Mouse (Mus musculus) cerebral cortex, adult 2 months (tissue): ENCODE measurements around the gene Ccdc125.

Source experiments
- WGBS: fragments of 180-500 bp; shearing (Covaris S2); methylation state at CpG from one replicate; pipeline ENCODE4 v1.1.7; 2018; 5-methylcytosine and 5-hydroxymethylcytosine counted together

Ccdc125 gene

GRCm38 (mm10) chr13:100669291-100670022 lies at the start of gene Ccdc125:
Gene Ccdc125 (plus strand): TSS chr13:100669717.
- WGBS: under 1% methylated on average over 44 of the region's 44 CpGs

GRCm38 (mm10) chr13:100622241-100622640 lies 47.3 kb upstream of the Ccdc125 start:
- WGBS: 85% methylated on average over 4 of the region's 4 CpGs

- 92% methylated on average over 3 of the region's 3 CpGs for WGBS
Measured at GRCm38 (mm10) chr13:100634106-100634691, 35.3 kb upstream of the Ccdc125 start.

GRCm38 (mm10) chr13:100642471-100643209 lies 26.9 kb upstream of the Ccdc125 start:
- 83% methylated on average over 4 of the region's 4 CpGs for WGBS

- WGBS: 94% methylated on average over 8 of the region's 8 CpGs
Measured at GRCm38 (mm10) chr13:100648223-100648622, 21.3 kb upstream of the Ccdc125 start.

GRCm38 (mm10) chr13:100650550-100651438 lies 18.7 kb upstream of the Ccdc125 start, which contains the start of the genes Ak6 and Rad17:
Gene Ak6 (plus strand): TSS chr13:100650979.
Gene Rad17 (minus strand): TSS chr13:100651051.
- WGBS: under 1% methylated on average over 72 of the region's 73 CpGs

GRCm38 (mm10) chr13:100651439-100652186 lies 17.9 kb upstream of the Ccdc125 start, which contains the start of gene Taf9:
Gene Taf9 (plus strand): TSS chr13:100651579.
- 1% methylated on average over 56 of the region's 63 CpGs for WGBS

GRCm38 (mm10) chr13:100658091-100658490 lies 11.4 kb upstream of the Ccdc125 start:
- 91% methylated on average over 5 of the region's 5 CpGs for WGBS

GRCm38 (mm10) chr13:100659864-100660456 lies 9.6 kb upstream of the Ccdc125 start:
- 42% methylated on average over 4 of the region's 4 CpGs for WGBS

GRCm38 (mm10) chr13:100670181-100670741 lies 744 bp downstream of the Ccdc125 start:
- 61% methylated on average over 9 of the region's 9 CpGs for WGBS

- 87% methylated on average over 15 of the region's 15 CpGs for WGBS
Measured at GRCm38 (mm10) chr13:100675936-100676635, 6.6 kb downstream of the Ccdc125 start.

- 89% methylated on average over 8 of the region's 8 CpGs for WGBS
Measured at GRCm38 (mm10) chr13:100681615-100682014, 12.1 kb downstream of the Ccdc125 start.

- 81% methylated on average over 2 of the region's 2 CpGs for WGBS
Measured at GRCm38 (mm10) chr13:100682837-100683236, 13.3 kb downstream of the Ccdc125 start.

GRCm38 (mm10) chr13:100684355-100684754 lies 14.8 kb downstream of the Ccdc125 start:
- 74% methylated on average over 2 of the region's 2 CpGs for WGBS

GRCm38 (mm10) chr13:100687513-100687912 lies 18.0 kb downstream of the Ccdc125 start:
- WGBS: 74% methylated on average over 7 of the region's 7 CpGs

GRCm38 (mm10) chr13:100697541-100697940 lies 28.0 kb downstream of the Ccdc125 start:
- 73% methylated on average over 3 of the region's 3 CpGs for WGBS

- 94% methylated on average over 10 of the region's 10 CpGs for WGBS
Measured at GRCm38 (mm10) chr13:100698866-100699265, 29.3 kb downstream of the Ccdc125 start.

- over 99% methylated on average over 2 of the region's 2 CpGs for WGBS
Measured at GRCm38 (mm10) chr13:100703468-100703867, 34.0 kb downstream of the Ccdc125 start.

- 94% methylated on average over 7 of the region's 7 CpGs for WGBS
Measured at GRCm38 (mm10) chr13:100706206-100706605, 36.7 kb downstream of the Ccdc125 start.
